Mouse (Mus musculus) cerebellum, postnatal 4 days (tissue): Measurements from ENCODE around the gene Gnaz.

ENCODE experiments used
- DNase-seq, 2 experiments: peaks; one replicate each; pipeline ENCODE4 v3.0.0; 2022; ENCODE audit warnings: low spot score in 2 of 2, mixed read lengths in 1 of 2

The Gnaz gene

DNA sequence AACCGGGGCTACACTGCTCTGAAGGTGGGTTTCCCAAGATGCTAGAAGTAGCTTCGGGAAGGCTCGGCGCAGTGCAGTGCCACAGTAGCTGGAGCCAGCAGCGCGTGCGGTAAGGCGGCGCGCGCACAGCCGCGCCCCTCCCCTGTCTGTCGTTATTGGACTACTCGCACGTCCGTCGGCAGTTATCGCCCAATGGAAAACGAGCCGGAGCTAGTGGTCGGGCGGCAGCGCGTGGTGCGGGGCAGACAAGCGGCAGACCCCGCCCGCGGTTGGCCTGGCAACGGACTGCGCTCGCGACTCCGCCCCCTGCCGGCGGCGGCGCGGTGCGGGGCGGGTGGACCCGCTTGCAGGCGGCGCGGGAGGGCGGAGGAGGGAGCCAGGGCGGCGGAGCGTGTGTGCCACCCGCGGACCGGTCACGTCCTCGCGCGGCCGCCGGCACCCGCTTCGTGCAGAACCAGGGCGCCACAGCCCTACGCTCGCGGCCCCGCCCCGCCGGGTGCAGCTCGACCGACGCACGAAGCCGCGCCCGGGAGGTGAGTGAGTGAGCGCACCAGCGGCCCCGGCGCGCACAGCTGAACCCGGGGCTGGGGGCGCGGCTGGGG is at the start of gene Gnaz:
TSS of gene Gnaz (plus strand) at position 328 of the 602 bp plus-strand sequence.
- DNase-seq, result peak; percentile 98 to 99

DNA sequence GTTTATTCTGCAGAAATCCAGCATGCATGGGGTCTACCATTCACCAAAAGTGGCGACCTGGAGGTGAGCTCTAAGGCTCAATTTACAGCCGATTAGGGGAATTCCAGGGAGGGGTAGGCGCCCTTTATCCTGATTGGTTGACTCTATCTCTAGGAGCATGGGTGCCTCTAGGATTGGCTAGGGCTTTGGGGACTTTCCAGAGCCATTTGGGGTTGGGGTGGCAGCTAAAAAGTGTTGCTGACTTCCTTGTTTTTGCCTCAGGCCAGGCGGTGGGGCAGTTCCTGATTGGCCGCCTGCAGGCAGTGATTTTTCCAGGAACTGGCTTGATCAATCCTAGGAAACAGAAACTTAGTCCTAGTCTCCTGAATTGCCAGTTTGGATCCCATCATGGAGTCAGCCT is 47.7 kb upstream of the Gnaz start:
- DNase-seq, result no peak

DNA sequence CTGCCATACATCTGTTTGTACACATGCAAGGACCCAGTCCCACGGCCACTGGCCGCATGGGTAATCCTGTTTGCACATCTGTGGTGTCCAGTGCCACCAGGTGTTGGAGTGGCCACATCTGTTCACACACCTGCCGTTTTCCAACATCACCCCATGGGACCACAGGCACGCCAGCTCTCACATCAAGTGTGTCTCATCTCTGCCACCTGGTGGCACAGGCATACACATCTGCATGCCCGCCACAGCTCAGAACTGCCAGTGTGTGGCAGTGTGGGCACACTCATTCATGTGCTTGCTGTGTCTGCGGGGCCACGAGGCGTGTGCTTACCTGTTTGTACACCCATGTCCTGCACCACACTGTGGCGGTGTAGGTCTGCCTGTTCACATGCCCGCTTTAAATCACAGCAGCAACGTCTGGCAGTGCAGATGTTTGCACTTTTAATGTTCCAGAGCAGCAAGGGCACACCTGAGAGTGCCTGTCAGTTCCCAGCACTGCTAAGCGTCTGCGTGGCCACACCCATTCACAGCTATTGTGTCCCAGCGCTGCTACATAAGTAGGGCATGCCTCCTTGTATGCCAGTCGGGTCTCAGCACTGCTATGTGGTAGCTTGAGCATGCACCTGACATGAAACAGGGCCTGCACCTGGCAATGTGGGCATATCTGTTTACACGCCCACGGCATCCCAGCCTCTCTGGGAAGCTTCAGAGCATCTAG is 46.0 kb upstream of the Gnaz start:
- peak in 1 of 2 experiments; percentile 57 for DNase-seq

DNA sequence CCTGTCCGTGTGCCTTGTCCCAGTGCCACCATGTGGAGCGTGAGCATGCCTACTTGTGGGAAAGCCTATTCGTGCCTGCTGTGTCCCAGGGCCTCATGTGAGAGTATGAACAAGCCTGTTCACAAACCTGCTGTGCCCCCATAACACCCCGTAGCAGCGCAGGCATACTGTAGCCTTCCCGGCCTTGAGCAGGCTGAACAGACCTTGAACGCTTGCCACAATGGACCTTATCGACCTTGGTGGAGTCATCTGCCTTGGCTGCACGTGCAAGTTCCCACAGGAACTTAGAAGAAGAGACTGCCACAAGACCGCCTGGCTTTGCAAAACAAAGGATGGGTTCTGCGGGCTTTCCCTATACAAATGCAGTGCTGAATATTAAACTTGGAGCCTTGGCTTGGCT is 45.4 kb upstream of the Gnaz start:
- no peak for DNase-seq

DNA sequence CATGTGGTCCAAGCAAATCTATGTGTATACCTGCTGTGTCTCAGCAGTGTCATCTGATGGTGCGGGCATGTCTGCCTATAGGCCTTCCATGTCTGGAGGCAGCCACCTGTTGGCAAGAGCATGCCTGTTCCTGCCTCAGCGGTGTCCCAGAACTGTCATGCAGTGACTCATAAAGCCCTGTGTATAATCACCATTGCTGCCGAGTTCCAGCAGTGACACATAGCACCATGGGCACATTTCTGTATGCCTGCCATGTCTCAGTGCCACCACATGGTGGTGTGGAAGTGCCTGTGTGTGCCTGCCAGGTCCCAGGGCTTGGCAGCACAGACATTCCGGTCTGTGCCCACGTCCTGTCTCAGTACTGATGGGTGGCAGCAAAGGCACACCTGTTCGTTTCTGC is 44.2 kb upstream of the Gnaz start:
- DNase-seq, result peak in 1 of 2 experiments; percentile 52

DNA sequence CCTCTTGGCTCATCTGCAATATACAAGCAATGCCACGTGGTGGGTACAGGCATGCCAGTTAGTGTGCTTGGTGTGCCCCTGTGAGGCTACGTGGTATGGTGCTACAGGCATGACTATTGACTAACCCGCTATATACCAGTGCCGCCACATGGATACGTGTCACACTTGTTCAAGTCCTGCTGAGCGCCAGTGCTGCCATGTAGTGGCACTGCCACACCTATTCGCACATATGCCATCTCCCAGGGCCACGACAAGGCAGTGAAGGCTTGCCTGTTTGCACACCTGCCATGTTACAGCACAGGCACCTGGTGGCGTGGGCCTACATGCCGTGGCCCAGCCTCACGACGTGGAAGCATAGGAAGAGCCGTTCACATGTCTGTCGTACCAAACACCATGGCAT is 42.7 kb upstream of the Gnaz start:
- no peak for DNase-seq

DNA sequence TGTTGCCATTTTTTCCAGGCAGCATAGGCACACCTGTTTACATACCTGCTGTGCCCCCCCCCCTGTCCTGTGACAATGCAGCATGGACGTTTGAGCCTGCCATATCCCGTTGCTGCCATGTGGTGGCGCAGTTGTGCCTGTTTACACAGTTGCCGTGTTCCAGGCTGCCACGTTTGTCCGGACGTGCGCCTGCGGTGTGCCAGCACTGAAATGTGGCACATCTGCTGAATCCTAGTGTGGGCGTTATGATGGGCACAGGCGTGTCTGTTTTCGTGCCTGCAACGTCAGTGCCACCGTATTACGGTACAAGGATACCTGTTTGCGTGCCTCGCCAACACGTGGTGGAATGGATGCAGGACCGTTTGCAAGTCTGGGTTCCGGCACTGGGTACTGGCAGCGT is 41.7 kb upstream of the Gnaz start:
- peak; percentile 52 to 69 for DNase-seq

DNA sequence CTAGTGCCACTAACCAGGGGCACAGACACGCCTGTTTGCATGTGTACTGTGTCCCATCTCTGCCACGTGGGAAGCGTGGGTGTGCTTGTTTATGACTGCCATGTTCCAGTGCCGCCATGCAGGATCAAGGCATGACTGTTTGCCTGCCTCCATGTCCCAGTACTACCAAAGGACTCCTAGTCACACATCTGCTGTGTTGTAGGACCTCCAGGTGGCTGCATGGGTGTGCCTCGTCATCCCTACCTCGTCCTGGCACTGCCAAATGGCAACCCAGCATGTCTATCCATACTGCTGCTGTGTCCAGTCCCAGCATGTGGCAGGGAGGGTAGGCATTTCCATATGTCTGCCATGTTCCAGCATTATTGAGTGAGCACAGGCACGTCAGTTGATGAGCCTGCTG is 38.7 kb upstream of the Gnaz start:
- peak in 1 of 2 experiments; percentile 1 for DNase-seq

DNA sequence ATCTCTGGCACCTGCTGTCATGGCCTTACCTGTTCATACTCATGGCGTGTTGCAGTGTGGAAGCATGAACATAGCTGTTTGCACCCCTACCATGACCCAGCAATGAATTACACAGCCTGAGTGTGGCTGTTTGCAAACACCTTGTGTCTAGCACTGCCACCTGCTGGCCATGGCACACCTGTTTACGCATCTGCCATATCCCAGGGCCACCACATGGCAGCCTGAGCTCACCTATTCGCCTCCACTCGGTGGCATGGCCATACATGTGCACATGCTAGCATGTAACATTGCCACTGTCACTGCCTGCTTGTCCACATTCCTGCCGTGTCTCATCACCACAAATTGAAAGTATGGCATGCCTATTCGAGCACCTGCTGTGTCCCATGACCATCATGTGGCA is 37.4 kb upstream of the Gnaz start:
- DNase-seq, result no peak

DNA sequence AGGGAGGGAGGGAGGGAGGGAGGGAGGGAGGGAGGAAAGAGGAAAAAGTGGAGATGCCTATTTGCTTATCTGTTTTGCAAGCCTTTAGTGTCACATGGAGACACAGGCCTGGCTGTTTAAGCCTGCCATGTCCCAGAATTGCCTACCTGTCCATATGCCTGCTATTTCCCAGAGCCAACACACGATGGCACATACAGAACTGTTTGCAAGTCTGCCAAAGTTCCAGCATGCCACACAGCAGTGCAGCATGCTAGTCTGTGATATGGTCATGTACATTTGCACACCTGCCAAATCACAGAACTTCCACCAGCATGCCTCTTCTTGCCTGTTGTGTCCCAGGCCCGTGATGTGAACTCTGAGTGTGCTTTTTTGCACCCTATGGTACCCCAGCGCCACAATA is 36.4 kb upstream of the Gnaz start:
- DNase-seq, result no peak

DNA sequence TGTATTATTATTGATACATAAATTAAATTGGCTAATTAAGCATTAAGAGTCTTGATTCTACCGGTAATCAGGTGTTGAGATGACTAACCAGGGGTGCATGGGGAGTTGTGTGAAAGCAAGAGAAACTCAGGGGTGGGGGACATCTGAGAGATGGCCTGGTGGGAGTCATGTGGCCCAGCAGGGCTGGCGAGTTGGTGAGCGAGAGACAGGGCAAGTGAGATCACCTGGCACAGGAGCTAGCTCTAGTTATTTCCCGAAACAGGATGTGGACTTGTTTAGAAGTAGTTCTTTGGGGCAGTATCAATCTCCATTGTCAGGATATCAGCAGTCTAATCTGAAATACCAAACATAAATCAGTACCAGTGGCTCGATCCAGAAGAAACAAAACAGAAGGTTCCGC is 35.3 kb upstream of the Gnaz start:
- DNase-seq, result no peak

DNA sequence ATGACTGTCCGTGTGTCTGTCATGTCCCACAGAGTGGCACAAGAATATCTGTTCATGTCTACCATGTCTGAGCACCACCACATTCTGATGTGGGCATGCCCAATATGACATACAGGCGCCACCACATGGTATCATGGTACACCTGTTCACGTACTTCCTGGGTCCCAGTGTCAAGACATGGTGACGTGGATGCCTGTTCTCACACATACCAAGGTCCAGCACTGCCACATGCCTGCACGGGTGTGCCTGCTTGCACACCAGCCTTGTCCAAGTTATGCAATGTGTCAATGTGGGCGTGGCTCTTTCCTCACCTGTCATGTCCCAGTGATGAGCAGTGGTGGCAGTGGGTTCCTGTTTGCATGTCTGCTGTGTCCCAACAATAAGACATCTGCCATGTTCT is 34.5 kb upstream of the Gnaz start:
- no peak for DNase-seq

DNA sequence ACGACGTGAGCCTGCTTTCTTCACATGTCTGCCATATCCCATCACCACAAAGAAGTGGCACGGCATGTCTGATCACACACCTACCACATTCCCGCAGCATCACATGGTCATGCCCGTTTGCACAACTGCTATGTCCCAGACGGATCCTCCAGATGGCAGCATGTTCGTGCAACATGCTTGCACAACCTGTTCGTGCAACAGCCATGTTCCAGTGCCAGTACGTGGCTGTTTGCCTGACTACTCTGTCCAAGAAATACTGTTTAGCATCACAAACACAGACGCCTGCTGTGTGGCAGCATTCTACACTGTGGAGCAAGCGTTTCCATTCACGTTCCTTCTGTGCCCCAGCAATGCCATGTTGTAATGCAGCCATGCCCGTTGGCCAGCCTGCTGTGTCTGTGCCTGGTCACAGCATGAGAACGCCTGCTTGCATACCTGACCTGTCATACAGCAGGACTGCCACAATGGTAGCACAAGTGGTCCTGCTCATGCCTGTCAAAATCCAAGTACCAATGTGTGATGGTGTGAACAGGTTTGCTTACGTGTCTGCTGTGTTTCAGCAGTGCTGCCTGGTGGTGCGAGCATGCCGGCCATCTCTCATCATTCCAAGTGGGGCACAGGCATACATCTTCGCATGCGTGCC is 33.3 kb upstream of the Gnaz start:
- DNase-seq, result no peak

DNA sequence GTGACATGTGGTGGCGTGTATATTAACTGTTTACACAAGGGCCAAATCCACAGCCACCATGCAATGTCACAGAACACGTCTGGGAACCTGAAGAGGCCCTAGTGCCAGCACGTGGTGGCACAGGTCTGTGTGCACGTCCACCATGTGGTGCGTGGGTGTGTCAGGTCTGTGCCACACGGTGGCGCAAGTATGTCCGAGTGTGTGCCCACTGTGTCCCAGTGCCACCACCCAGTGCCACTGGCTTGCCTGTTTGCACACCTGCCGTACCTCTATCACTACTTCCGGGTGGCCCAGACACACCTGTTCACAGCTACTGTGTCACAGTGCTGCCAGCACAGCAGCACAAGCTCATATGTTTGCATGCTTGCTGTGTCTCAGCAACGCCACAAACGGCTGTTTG is 32.5 kb upstream of the Gnaz start:
- no peak for DNase-seq

DNA sequence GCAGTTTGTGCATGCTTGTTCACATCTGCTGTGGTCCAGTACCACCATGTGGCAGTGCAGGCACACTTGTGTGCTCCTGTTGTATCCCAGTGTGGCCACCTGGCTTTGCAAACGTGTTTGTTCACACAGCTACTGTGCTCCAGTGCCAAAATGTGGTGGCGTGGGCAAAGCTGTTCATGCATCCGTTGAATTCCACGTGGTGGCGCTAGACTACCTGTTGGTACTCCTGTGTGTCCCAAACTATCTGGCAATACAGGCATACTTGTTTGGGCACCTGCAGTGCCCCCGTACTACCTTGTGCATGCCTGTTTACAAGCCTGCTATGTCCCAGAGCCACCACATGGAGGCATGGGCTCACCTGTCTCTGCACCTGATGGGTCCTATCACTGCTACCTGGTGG is 32.0 kb upstream of the Gnaz start:
- peak in 1 of 2 experiments; percentile 39 for DNase-seq

DNA sequence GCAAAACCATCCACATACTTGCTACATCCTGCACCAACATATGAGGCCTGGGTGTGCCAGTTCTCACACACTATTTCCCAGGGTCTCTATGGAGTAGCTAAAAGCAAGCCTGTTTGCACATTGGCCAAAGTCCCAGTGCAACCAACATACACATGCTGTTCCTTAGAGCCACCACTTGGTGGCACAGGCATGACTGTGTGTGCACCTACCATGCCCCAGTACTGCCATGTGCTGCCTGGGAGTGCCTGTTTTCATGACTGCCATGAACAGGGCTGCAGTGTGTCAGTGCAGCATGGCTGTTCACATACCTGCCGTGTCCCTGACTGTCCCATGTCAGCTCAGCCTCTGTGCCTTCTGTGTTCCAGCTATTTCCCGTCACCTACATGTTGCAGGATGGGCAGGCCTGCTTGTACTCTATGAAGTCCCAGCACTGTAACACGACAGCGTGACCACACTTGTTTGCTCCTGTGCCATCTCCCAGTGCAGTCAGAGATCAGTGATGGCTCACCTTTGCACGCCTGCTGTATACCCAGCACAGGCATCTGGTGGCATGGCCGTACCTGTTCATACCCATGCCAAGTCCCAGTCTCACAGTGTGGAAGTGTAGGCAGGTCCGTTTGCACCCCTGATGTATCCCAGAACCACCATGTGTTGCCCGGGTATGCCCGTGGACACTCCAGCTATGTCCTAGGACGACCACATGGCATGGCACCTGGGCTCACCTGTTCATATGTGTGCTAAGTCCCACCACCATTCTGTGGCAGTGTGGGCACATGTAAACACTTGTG is 29.8 kb upstream of the Gnaz start:
- peak in 1 of 2 experiments; percentile 33 for DNase-seq

DNA sequence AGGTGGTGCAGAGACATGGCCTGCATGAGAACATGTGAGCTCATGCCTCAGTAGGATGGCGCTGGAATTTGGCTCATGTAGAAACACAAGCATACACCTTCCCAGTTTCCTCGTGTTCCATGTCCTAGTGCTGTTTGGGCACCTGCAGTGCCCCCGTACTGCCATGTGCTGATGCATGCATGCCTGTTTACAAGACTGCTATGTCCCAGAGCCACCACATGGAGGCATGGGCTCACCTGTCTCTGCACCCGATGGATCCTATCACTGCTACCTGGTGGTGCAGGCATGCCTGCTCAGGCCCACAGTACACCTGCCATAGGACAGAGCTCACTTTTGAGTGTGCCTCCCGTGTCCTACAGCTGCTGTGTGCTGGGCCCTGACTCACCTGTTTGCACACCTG is 28.6 kb upstream of the Gnaz start:
- DNase-seq, result no peak

DNA sequence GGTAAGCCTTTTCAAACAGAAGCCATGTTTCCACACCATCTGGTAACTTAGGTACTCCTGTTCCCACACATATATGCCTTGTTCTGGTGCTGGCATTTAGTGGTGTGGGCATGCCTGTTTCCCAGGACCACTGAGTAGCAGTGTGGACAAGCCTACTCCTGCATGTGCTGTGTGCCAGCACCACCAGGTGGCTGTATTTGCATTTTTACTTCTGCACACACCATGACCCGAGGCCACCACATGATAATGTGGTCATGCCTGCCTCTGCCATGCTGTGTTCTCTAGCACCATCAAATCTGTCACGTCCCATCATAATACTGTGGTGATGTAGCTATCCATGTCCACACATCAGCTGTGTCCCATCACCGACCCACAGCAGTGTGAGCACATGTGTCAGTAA is 27.7 kb upstream of the Gnaz start:
- no peak for DNase-seq

DNA sequence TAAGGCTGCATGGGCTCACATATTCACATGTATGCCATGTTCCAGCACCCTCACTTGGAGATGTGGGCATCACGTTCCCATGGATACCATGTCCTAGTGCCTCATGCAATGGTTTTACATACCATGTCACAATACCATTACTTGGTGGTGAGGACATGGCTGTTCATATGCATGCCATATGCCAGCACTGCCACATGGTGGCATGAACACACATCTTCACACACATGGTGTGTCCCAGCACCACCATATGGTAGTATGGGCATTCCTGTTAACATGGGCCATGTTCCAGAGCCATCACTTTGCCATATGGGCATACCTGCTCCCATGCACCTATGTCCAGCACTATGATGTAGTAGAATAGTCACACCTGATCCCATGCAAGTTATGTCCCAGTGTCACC is 26.2 kb upstream of the Gnaz start:
- no peak for DNase-seq

DNA sequence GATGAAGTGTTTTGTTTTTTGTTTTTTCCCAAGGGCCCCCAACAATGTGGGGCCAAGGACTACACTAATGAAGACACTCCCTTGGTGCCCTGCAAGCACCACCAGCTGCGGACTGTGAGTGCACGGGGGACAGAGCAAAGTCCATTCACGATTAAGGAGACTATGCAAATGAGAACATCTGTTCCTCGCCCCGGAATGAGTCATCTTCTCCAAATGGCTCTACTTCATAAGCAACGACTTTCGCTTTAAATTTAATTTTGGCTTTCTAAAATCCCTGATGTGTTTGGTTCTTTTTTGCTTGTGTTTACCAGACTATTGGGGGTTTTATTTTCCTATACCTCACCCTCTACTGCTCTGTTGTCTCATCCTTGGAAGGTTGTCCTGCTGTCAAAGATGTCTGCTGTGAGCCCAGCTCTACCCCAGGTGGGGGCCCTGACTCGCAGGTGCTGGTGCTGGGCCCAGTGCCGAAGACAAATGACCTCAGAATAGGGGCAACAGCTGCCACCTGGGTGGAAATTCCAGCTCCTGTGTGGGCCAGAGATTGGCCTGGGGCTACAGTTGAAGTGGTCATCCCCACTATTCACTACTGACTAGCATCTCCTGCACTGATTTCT is 14.0 kb upstream of the Gnaz start:
- DNase-seq, result no peak

DNA sequence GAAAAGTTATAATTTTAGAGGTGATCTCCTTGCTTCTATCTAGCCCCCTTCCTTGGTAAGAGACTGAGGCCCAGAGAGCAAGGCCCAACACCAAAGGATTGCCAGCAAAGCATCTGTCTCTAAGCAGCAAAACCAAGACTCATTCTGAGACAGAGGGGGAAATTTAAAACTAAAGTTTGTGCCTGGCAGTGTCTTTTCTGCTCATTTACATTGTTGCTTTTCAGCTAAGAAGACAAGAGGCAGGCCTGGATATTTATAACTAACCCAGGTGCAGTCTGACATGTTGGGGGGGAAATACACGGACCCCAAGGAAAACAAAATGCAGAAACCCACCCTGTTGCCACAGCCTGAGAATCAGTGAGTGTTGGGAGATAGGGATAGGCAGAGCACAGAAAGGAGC is 2.6 kb upstream of the Gnaz start:
- no peak for DNase-seq

DNA sequence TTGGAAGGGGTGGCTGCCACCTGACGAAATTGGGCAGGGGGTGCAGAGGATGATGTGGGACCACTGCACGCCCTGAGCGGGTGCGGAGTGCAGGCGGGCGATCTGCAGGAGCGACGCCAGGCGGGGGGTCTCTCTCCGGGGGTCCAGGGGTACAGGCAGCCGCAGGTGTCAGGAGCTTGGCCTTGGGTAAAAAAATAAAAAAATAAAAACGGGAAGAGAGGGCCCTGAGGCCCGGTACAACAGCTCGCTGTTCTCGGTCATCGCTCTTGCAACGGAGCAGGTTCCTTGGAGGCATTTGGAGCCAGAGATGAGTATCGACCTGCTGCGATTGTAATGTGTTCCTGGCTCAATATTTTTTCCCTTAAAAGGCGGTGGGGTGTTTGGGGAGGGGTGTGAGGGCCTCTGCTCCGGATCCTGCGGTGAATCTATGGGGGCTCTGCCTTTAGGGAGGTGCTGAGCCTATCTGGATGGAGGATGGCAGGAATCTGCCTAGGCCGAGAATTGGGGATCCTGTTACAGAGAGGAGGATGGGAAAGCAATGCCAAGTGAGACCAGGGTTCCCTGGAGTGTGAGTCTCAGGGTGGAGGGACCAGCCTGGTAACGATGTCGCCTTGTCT is 782 bp downstream of the Gnaz start:
- DNase-seq, result peak in 1 of 2 experiments; percentile 50
